Mouse (Mus musculus): ENCODE data around the gene Zfp444. TPM values are rescaled to one million over a fixed set of nuclear protein-coding genes. Genes with fewer than 3 reads are reported as not detected.
"Not testable (repeated sequence)": the region's sequence is repeated elsewhere in the genome, so short reads cannot be mapped to it uniquely, and the experiment has no call there.

Gene Zfp444
- polyA plus RNA-seq, 1 experiment from 2014 or later: 81.0 TPM

- H3K9ac ChIP-seq (replicated peaks); H3K27me3 ChIP-seq; H3K4me1 ChIP-seq (replicated peaks); H3K4me2 ChIP-seq; H3K9me3 ChIP-seq; ATAC-seq (ENCODE audit: insufficient number of reproducible peaks, insufficient read depth, low FRiP score, low TSS enrichment, low read depth); H3K4me3 ChIP-seq (replicated peaks); H3K27ac ChIP-seq; H3K36me3 ChIP-seq: not testable (repeated sequence)
- WGBS: 75% methylated on average over 4 of the region's 4 CpGs
Observed at GRCm38 (mm10) chr7:6214691-6215090, 42.7 kb downstream of the Zfp444 start.

GRCm38 (mm10) chr7:6220147-6220546 is 48.1 kb downstream of the Zfp444 start:
- no peaks in the 10 kb centered on the region for H3K4me1 ChIP-seq (replicated peaks)
- no peaks in the 10 kb centered on the region for H3K27me3 ChIP-seq
- WGBS: 50% methylated on average over 3 of the region's 3 CpGs
- ATAC-seq (ENCODE audit: insufficient number of reproducible peaks, insufficient read depth, low FRiP score, low TSS enrichment, low read depth): no peak
- H3K27ac ChIP-seq: no peak overlapping the region
- peaks cover 1% of the 10 kb centered on the region; the same call in 1 of the 2 replicates for H3K9me3 ChIP-seq
- H3K4me3 ChIP-seq (replicated peaks): no peak overlapping the region
- no peaks in the 10 kb centered on the region for H3K36me3 ChIP-seq
- no peak overlapping the region for H3K4me2 ChIP-seq
- no peak overlapping the region for H3K9ac ChIP-seq (replicated peaks)

DNA sequence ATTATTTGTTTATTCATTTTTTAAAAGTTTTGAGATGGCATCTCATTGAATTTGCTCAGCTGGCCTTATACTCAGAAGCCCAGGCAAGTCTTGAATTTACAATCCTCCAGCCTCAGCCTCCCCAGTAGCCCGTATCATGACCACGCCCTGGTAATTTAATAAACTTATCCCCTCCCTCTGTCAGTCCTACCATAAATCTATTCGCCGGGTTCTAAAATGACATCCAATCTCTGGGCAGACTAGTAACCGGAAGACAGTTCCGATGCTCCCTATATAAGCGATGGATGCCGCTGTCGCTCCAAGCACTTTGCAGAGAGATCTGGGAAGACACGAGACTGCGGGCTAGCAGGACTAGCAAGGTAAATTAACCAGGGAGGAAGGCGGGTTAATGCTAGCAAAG is 50.0 kb downstream of the Zfp444 start, which contains the start of gene Zscan5b:
Gene Zscan5b (plus strand): TSS at position 301 of the 400 bp plus-strand sequence.
- H3K9me3 ChIP-seq: no peaks in the 10 kb centered on the region; the same call in 1 of the 2 replicates
- no peak within 1 kb of the TSS for H3K27ac ChIP-seq
- no peak for ATAC-seq (ENCODE audit: insufficient number of reproducible peaks, insufficient read depth, low FRiP score, low TSS enrichment, low read depth)
- no peaks in the 10 kb centered on the region for H3K36me3 ChIP-seq
- no peaks in the 10 kb centered on the region for H3K27me3 ChIP-seq
- no peak within 1 kb of the TSS for H3K4me3 ChIP-seq (replicated peaks)
- H3K4me2 ChIP-seq: no peak within 1 kb of the TSS
- WGBS: 91% methylated on average over 12 of the region's 12 CpGs
- no peaks in the 10 kb centered on the region for H3K4me1 ChIP-seq (replicated peaks)
- H3K9ac ChIP-seq (replicated peaks): no peak within 1 kb of the TSS

GRCm38 (mm10) chr7:6228491-6228890 is 56.5 kb downstream of the Zfp444 start:
- 56% methylated on average over 8 of the region's 8 CpGs for WGBS
- not testable (repeated sequence) for ATAC-seq (ENCODE audit: insufficient number of reproducible peaks, insufficient read depth, low FRiP score, low TSS enrichment, low read depth); H3K4me2 ChIP-seq; H3K4me3 ChIP-seq (replicated peaks); H3K27me3 ChIP-seq; H3K27ac ChIP-seq; H3K9me3 ChIP-seq; H3K36me3 ChIP-seq; H3K9ac ChIP-seq (replicated peaks); H3K4me1 ChIP-seq (replicated peaks)

- no peak for ATAC-seq (ENCODE audit: insufficient number of reproducible peaks, insufficient read depth, low FRiP score, low TSS enrichment, low read depth)
- H3K27ac ChIP-seq: no peak overlapping the region
- peaks cover 8% of the 10 kb centered on the region for H3K4me1 ChIP-seq (replicated peaks)
- no peak overlapping the region for H3K4me2 ChIP-seq
- H3K4me3 ChIP-seq (replicated peaks): no peak overlapping the region
- no peaks in the 10 kb centered on the region for H3K36me3 ChIP-seq
- H3K9ac ChIP-seq (replicated peaks): no peak overlapping the region
- H3K9me3 ChIP-seq: no peaks in the 10 kb centered on the region
- 46% methylated on average over 11 of the region's 11 CpGs for WGBS
- H3K27me3 ChIP-seq: peaks cover 2% of the 10 kb centered on the region; the same call in 1 of the 2 replicates
Observed at GRCm38 (mm10) chr7:6239787-6240186, 67.8 kb downstream of the Zfp444 start.

DNA sequence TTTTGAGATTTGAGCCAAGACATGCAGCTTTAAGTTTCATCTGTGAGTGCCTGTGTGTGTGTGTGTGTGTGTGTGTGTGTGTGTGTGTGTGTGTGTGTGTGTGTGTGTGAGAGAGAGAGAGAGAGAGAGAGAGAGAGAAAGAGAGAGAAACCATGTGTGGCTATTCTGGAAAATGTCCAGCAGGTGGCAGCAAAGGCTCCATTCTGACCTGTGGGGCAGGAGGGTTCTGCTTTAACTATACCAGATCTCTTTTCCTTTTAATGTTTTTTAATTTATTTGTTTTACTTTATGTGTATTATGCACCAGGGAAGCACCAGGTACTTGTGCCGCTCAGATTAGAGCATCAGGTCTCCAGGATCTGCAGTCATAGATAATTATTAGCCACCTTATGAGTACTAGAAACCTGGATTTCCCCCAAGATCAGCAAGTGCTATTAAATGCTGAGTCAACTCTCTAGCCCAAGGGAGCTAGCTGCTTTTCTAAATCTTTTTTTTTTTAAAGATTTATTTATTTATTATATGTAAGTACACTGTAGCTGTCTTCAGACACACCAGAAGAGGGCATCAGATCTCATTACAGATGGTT is 68.9 kb downstream of the Zfp444 start:
- not testable (repeated sequence) for H3K4me2 ChIP-seq; H3K9ac ChIP-seq (replicated peaks); H3K4me3 ChIP-seq (replicated peaks); H3K36me3 ChIP-seq; H3K27ac ChIP-seq; H3K27me3 ChIP-seq; ATAC-seq (ENCODE audit: insufficient number of reproducible peaks, insufficient read depth, low FRiP score, low TSS enrichment, low read depth); H3K9me3 ChIP-seq
- WGBS: 21% methylated on average over 1 of the region's 1 CpGs
- peaks cover 11% of the 10 kb centered on the region for H3K4me1 ChIP-seq (replicated peaks)

Other genes starting within 250 kb of the Zfp444 start
- not detected in 2 replicates for gene Vmn1r65, start 161.2 kb upstream of the Zfp444 start, polyA plus RNA-seq (2016; fragmentation: Nextera tagmentation; extraction: Ambion mirVana)
- not detected in 2 replicates for gene Nlrp4c, start 127.1 kb upstream of the Zfp444 start, polyA plus RNA-seq (2016; fragmentation: Nextera tagmentation; extraction: Ambion mirVana)
- 35.2 and 36.1 TPM in 2 replicates for gene Zfp787, start 16.2 kb upstream of the Zfp444 start, polyA plus RNA-seq (2016; fragmentation: Nextera tagmentation; extraction: Ambion mirVana)
- not detected in 2 replicates for gene Galp, start 24.9 kb downstream of the Zfp444 start, polyA plus RNA-seq (2016; fragmentation: Nextera tagmentation; extraction: Ambion mirVana)
- not detected in 2 replicates for gene Zscan5b, start 50.1 kb downstream of the Zfp444 start, polyA plus RNA-seq (2016; fragmentation: Nextera tagmentation; extraction: Ambion mirVana)
- gene Epp13, start 80.5 kb downstream of the Zfp444 start, polyA plus RNA-seq (2016; fragmentation: Nextera tagmentation; extraction: Ambion mirVana): not detected in 2 replicates
- 8.3 and 8.8 TPM in 2 replicates for gene Zfp667, start 114.4 kb downstream of the Zfp444 start, polyA plus RNA-seq (2016; fragmentation: Nextera tagmentation; extraction: Ambion mirVana)
- gene Zfp583, start 159.1 kb downstream of the Zfp444 start, polyA plus RNA-seq (2016; fragmentation: Nextera tagmentation; extraction: Ambion mirVana): 8.2 and 8.8 TPM in 2 replicates
- 3.5 and 4.1 TPM in 2 replicates for gene Gm3854, start 171.5 kb downstream of the Zfp444 start, polyA plus RNA-seq (2016; fragmentation: Nextera tagmentation; extraction: Ambion mirVana)
- 1.8 and 2.1 TPM in 2 replicates for gene Zfp78, start 191.1 kb downstream of the Zfp444 start, polyA plus RNA-seq (2016; fragmentation: Nextera tagmentation; extraction: Ambion mirVana)
- 11.1 and 12.3 TPM in 2 replicates for gene Zfp28, start 211.1 kb downstream of the Zfp444 start, polyA plus RNA-seq (2016; fragmentation: Nextera tagmentation; extraction: Ambion mirVana)
- 0.26 and 0.35 TPM in 2 replicates for gene Smim17, start 226.5 kb downstream of the Zfp444 start, polyA plus RNA-seq (2016; fragmentation: Nextera tagmentation; extraction: Ambion mirVana)
- gene Gm20715, start 238.1 kb downstream of the Zfp444 start, polyA plus RNA-seq (2016; fragmentation: Nextera tagmentation; extraction: Ambion mirVana): not detected in 2 replicates

Measured in limb, embryonic 12.5 days (tissue).